Mouse (Mus musculus): ENCODE data around the gene Nfic. TPM values are rescaled to one million over a fixed set of nuclear protein-coding genes. Genes with fewer than 3 reads are reported as not detected.

Gene Nfic
- total RNA-seq (2015; ENCODE audit: low replicate concordance) (13.4 and 23.8 TPM in 2 replicates), total RNA-seq (2017; ENCODE audit: low replicate concordance) (0.84 and 8.2 TPM in 2 replicates)

DNA sequence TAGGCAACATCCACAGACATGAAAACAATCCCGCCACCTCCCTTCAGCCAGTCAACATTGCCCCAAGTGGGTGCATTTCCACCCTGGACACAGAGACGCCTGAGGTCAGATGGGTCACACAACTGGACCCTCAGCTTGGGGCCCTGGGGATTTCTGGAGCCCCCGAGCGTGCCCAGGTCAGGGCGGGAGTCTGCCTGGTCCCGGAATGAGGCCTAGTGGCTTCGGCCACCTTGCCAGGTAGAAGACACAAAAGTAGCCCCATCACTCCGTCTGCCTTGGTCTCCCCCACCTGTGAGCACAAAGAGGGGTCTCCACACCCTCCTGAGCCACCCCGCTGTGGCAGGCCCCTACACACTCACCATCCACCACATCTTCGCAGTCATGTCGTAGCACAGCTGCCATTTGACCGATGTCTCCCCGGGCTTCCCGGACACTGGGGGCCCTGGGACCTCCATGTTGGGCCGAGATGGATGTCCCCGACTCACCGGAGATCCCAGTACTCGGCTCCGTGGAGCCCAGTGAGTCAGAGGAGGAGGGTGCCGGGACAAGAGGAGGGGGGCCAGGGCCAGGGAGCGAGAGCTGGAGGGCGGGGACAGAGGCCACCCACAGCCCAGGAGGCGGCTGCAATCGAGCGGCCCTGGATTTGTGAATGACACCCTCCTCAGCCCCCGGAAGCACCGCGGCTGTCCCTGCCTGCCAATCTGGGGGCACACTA is at the start of gene Nfic:
Gene Nfic (minus strand): TSS at position 455 of the 715 bp plus-strand sequence.
- ATAC-seq (replicated peaks; ENCODE audit: low FRiP score, poor library complexity, severe bottlenecking), result no peak

DNA sequence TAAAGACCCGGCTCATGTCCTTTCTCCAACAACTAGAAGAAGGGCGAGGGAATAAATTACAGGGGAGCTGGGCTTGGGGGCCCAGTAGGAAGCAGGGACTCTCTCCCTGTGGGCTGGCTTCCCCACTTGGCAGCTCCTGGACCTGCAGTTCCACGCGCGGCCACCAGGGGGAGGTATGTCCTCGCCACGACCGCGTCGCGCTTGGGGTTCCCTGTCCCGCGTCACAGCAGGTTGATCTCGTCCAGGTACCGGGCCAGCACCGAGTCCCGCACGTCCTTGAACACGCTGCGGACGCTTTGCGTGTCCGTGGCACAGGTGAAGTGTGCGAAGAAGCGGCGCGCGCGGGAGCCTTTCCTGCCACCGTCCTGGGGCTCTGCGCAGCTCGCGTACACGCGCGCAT is 47.2 kb upstream of the Nfic start:
- ATAC-seq (replicated peaks; ENCODE audit: low FRiP score, poor library complexity, severe bottlenecking), result peak; percentile 77

DNA sequence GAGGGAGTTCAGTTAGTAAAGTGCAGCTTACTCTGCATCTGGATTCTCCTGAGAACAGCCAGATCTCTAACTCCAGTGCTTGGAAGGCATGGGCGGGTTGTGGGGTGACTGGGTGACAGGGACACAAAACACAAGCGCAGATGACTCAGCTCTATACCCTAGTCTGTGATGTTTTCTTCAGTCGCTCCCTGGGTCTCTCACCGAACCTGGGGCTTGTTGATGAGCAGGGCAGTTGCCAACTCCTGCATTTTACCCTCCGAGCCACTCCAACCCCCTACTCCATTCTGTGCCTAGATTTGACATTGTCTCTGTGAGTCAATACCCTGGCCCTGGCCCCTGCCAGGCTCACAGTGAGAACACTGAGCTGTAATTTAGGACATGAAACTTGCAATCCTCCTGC is 46.4 kb upstream of the Nfic start:
- ATAC-seq (replicated peaks; ENCODE audit: low FRiP score, poor library complexity, severe bottlenecking), result no peak

DNA sequence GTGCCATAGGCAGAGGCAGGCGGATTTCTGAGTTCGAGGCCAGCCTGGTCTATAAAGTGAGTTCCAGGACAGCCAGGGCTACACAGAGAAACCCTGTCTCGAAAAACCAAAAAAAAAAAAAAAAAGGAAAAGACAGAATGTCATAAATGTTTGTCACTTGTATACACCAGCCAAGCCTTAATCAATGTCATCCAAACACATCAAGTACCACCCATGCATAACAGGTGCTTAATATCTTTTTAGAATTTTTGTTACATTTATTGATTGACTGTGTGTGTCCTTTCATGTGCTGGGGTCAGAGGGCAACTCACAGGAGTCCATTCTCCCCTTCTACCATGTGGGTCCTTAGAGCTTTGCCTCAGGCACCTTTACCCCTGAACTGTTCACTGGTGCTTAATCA is 44.6 kb upstream of the Nfic start, which contains the start of gene S1pr4:
Gene S1pr4 (minus strand): TSS at position 101 of the 400 bp plus-strand sequence.
- no peak for ATAC-seq (replicated peaks; ENCODE audit: low FRiP score, poor library complexity, severe bottlenecking)

- ATAC-seq (replicated peaks; ENCODE audit: low FRiP score, poor library complexity, severe bottlenecking), result no peak
Observed at GRCm38 (mm10) chr10:81499250-81499901, 43.9 kb upstream of the Nfic start.

GRCm38 (mm10) chr10:81498316-81499249 is 43.1 kb upstream of the Nfic start:
- no peak for ATAC-seq (replicated peaks; ENCODE audit: low FRiP score, poor library complexity, severe bottlenecking)

DNA sequence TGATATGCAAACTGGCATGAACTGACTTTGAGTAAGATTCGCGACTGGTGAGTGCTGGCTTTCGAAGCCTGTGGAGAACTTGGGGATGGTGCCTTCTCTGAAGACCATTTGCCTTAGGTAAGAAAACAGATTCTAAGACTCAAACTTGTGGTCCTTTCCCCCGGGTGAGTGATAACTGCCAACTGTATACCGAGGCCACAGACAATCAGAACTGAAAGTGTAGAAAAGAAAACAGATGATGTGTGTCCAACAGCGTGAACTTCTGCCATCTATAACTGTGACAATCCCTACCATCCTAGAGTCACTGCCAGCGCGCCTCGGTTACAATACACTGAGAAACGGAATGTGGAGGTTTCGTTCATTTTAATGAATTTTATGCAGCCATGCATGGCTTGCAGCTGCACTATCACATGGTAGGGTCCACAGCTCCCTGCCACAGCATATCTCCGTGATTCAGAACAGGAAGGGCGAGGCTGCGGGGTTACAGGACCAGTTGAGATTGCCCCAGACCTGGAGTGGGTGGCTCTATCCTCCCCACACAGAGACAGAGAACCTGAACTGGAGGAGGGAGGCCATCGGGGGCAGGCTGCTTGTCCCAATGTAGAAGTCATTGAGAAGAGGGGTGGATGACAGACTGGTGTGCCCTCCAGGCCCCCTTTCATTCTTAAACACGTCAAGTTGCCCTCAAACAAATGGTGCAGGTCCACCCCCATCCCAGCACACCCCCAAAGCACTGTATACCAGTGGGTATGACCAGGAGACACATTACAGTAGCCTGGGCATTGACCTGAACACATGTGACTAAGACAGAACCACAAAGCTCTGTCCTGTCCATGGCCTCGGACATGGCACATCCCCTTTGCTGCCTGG is 42.2 kb upstream of the Nfic start:
- ATAC-seq (replicated peaks; ENCODE audit: low FRiP score, poor library complexity, severe bottlenecking), result no peak

DNA sequence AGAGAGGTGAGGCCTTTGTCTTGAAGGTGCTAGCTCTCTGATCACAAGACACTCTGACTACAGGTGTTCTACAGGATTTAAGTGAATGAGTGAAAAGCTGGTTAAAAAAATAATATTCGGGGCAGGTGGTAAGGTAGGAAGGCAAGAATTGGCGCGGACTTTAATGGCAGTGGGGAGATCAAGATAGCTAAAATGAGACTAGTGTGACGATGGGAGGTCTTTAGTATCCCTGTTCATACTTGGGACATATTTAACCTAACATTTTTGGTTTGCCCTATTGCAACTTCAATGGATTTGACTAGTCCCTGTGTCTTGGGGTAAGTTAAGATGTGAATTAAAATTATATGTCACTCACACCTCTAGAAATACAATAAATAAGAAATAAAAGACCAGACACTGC is 41.5 kb upstream of the Nfic start:
- ATAC-seq (replicated peaks; ENCODE audit: low FRiP score, poor library complexity, severe bottlenecking), result no peak

DNA sequence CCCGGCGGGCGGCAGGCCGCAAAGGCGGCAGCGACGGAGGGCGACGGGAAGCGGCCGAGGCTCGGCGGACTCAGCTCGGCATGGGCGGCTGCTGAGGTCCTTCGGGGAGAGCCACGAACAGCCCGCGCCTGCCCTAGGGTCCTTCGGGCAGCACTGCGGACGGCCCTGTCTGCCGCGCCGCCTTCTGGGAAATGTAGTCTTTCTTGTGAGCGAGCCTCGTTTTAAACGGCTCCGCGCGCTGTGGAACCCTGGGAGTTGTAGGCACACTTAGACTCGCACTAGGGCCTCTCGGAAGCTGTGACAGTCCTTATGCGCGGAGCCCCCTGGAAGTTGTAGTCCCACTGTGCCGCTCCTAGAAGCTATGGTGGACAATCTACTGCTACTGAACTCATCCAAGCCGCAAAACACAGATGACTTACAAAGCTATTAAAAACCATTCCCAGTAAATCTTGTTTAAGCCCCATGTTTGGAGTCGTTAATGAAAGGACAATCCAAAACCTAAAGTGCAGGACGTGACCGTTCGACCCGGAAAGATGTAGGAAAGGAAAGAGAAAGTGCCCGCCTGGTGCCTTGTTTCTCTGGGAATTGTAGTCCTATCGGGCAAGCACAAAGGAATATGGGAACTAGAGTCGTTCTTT is 40.9 kb upstream of the Nfic start, which contains the start of gene Ncln:
Gene Ncln (minus strand): TSS at position 129 of the 638 bp plus-strand sequence.
- peak; percentile 89 for ATAC-seq (replicated peaks; ENCODE audit: low FRiP score, poor library complexity, severe bottlenecking)

DNA sequence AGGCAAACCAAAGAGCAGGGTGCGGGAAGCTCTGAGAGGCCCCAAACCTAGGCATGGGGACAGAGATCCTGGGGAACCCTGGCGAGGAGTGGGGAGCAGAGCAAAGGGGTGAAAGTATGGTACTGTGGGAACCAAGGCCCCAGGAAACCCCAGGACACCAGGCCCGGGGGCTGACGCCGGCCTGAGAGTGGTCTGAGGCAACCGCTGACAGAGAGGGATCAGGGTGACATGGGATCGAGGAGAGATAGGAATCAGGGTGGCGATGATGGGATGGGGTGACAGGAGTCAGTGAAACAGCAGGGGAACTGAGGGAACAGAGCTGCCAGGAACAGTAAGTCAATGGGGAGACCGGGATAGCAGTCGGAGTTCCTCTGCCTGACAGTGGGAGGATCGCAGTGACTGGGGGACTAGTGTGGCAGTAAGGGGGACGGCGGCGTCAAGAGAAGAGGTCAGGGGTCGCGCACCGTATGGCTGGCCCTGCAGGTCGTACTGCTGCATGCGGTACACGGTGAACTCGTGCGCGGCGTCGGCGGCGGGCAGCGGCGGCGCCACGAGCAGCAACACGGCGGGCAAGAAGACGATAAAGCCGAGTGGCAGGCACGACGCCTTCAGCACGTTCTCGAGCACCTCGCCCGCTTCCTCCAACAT is 40.3 kb upstream of the Nfic start:
- no peak for ATAC-seq (replicated peaks; ENCODE audit: low FRiP score, poor library complexity, severe bottlenecking)

DNA sequence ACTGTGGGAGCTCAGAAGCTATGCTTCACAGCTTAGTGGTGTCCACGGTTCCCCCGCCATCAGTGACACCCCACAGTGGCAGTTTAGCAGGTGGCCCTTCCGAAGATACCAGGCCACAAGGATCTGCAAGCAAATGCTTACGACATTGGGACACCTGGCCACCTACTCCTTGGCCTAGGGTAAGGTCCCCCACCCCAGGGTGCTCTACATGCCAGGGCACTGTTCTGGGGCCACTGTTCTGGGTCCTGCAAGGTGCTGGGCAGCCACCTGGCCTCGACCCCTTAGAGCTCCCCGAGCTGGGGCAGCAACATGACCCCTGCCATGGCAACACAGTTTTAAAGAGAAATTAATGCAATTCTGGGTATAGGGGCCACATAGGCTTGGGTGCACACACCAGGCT is 39.7 kb upstream of the Nfic start:
- ATAC-seq (replicated peaks; ENCODE audit: low FRiP score, poor library complexity, severe bottlenecking), result no peak

- ATAC-seq (replicated peaks; ENCODE audit: low FRiP score, poor library complexity, severe bottlenecking), result no peak
Observed at GRCm38 (mm10) chr10:81494260-81495041, 39.0 kb upstream of the Nfic start.

- ATAC-seq (replicated peaks; ENCODE audit: low FRiP score, poor library complexity, severe bottlenecking), result no peak
Observed at GRCm38 (mm10) chr10:81493601-81494220, 38.3 kb upstream of the Nfic start.

DNA sequence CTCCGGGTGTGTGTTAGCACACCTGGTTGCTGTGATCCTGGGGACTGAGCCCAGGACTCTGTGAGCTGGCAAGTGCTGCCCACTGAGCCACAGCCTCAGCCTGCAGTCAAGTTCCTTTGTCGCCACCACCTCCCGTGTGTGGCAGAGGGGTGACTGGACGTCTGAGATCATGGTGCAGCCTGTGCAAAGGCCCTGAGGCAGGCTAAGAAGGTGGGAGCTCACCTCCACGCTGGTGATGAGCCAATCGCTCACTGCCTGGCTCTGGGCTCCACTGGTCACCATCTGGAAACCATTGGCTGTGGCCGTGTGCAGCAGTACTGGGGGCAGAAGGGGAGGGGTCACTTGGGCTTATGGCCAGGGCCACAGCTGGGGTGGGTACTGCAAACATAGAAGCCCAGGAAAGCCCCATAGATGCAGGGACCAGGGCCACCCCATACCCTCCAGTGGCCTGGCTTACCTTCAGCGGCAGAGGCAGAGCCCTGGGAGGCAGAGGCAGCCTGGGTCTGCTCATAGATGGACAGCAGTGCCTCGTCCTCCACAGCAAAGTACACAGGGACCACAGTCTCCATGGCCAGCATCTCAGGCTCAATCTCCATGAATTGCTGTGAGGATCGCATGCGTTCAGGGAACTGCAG is 37.3 kb upstream of the Nfic start:
- ATAC-seq (replicated peaks; ENCODE audit: low FRiP score, poor library complexity, severe bottlenecking), result no peak

DNA sequence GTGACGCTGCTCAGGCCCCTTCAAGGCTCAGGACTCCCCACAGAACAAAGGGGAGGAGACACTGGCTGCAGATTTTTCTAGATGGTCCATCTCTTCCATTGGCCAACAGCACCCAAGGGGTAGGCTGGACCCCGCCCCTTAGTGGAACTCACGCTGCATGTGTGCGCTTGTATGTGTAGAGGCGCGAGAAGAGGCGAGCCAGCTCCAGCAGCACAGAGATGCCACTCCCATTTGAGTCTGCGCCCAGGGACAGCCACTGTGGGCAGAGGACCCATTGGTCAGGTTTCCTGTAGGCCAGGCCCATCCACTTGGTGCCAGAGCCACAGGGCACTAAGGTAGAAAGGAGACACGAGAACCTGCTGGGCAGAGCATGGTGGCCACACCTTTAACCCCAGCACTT is 35.6 kb upstream of the Nfic start:
- ATAC-seq (replicated peaks; ENCODE audit: low FRiP score, poor library complexity, severe bottlenecking), result no peak

- ATAC-seq (replicated peaks; ENCODE audit: low FRiP score, poor library complexity, severe bottlenecking), result no peak
Observed at GRCm38 (mm10) chr10:81489941-81490340, 34.5 kb upstream of the Nfic start.

DNA sequence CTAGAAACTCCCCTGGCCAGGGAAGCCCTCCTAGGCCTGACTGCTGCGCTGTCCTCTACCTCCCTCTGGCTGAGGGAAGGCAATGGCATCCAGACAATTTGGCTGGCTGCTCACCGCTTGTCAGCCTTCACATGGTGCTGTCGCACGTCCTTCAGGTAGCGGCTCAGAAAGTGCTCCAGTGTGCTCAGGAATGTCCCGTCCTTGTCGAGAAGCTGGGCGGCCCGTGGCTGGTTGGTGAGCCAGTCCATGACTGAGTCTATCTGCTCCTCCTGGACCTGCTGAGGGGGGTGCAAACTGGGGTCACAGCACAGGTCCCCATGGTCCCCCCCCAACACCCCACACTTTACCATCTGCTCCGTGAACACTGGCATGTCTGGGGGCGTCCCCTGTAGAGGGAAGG is 32.6 kb upstream of the Nfic start:
- no peak for ATAC-seq (replicated peaks; ENCODE audit: low FRiP score, poor library complexity, severe bottlenecking)
